Mouse (Mus musculus) ES-Bruce4 (cell line): Measurements from ENCODE around the gene Acy3.

Source experiments
- CTCF ChIP-seq: IDR thresholded peaks from one replicate; pipeline ENCODE4 v1.8.1; 2011; ENCODE audit warnings: low read depth, low read length
- EP300 ChIP-seq: IDR thresholded peaks from 2 replicates; pipeline ENCODE4 v1.6.1; 2011; ENCODE audit warnings: low read depth, low read length; ENCODE audit not compliant: insufficient read depth
- POLR2A ChIP-seq: IDR thresholded peaks from one replicate; pipeline ENCODE4 v1.8.1; 2011; ENCODE audit warnings: low read length; ENCODE audit not compliant: insufficient read depth

DNA sequence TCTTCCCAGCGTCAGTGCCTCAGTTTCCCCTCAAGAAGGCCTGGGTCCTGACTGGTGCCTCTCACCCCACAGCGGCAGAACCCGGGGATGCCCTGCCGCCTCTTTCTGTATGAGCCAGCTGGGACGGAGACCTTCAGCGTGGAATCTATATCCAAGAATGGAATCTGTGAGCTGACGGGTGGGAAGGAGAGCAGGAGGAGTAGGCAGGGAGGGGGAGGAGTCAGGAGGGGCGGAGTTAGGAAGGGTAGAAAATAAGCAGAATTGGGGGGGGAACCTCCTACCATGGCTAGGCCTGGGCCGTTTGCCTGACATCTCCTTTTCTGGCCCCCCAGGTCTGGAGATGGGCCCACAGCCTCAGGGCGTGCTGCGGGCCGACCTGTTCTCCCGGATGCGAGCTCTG lies 1.7 kb downstream of the Acy3 start:
- no peak for TF ChIP-seq CTCF
- TF ChIP-seq POLR2A: no peak
- TF ChIP-seq EP300: no peak
